Mouse (Mus musculus) 3T3-L1 (cell line): ENCODE results near the gene Samd4b.

Experiments
- DNase-seq: peaks from one replicate; pipeline ENCODE4 v3.0.0-alpha.2; 2015; ENCODE audit warnings: low read depth, low spot score

The Samd4b gene

GRCm38 (mm10) chr7:28446446-28446845 is 151.5 kb downstream of the Samd4b start:
- peak; percentile 61 for DNase-seq

- DNase-seq, result no peak
Observed at GRCm38 (mm10) chr7:28444344-28444974, 153.5 kb downstream of the Samd4b start.

GRCm38 (mm10) chr7:28442688-28443087 is 155.3 kb downstream of the Samd4b start:
- DNase-seq, result no peak

GRCm38 (mm10) chr7:28441776-28442485 is 156.0 kb downstream of the Samd4b start:
- DNase-seq, result no peak

GRCm38 (mm10) chr7:28440739-28441138 is 157.2 kb downstream of the Samd4b start:
- no peak for DNase-seq

- DNase-seq, result no peak
Observed at GRCm38 (mm10) chr7:28438771-28439170, 159.2 kb downstream of the Samd4b start.

- DNase-seq, result no peak
Observed at GRCm38 (mm10) chr7:28437964-28438363, 160.0 kb downstream of the Samd4b start.

GRCm38 (mm10) chr7:28436932-28437570 is 160.9 kb downstream of the Samd4b start, which contains the start of gene Gmfg:
Gene Gmfg (plus strand): TSS chr7:28437447.
- DNase-seq, result peak; percentile 86

- DNase-seq, result peak; percentile 98
Observed at GRCm38 (mm10) chr7:28436271-28436904, 161.6 kb downstream of the Samd4b start.

- DNase-seq, result no peak
Observed at GRCm38 (mm10) chr7:28435660-28436259, 162.2 kb downstream of the Samd4b start.

- DNase-seq, result no peak
Observed at GRCm38 (mm10) chr7:28432252-28432651, 165.7 kb downstream of the Samd4b start.

GRCm38 (mm10) chr7:28430512-28430911 is 167.4 kb downstream of the Samd4b start:
- no peak for DNase-seq

- no peak for DNase-seq
Observed at GRCm38 (mm10) chr7:28427738-28428137, 170.2 kb downstream of the Samd4b start.

- no peak for DNase-seq
Observed at GRCm38 (mm10) chr7:28423018-28423417, 174.9 kb downstream of the Samd4b start.

GRCm38 (mm10) chr7:28419416-28419815 is 178.5 kb downstream of the Samd4b start:
- DNase-seq, result peak; percentile 35

- peak; percentile 94 for DNase-seq
Observed at GRCm38 (mm10) chr7:28418096-28418670, 179.8 kb downstream of the Samd4b start.

GRCm38 (mm10) chr7:28417368-28417767 is 180.6 kb downstream of the Samd4b start:
- DNase-seq, result peak; percentile 76

GRCm38 (mm10) chr7:28412826-28413225 is 185.1 kb downstream of the Samd4b start:
- no peak for DNase-seq

- DNase-seq, result no peak
Observed at GRCm38 (mm10) chr7:28410841-28411475, 187.0 kb downstream of the Samd4b start.

- DNase-seq, result no peak
Observed at GRCm38 (mm10) chr7:28401942-28402341, 196.0 kb downstream of the Samd4b start.

- no peak for DNase-seq
Observed at GRCm38 (mm10) chr7:28401030-28401429, 196.9 kb downstream of the Samd4b start.
